Mouse (Mus musculus): ENCODE measurements around the gene Atrnl1.
A peak's percentile ranks its signal among the peaks of the same experiment; 100 is the strongest.

Atrnl1 gene

DNA sequence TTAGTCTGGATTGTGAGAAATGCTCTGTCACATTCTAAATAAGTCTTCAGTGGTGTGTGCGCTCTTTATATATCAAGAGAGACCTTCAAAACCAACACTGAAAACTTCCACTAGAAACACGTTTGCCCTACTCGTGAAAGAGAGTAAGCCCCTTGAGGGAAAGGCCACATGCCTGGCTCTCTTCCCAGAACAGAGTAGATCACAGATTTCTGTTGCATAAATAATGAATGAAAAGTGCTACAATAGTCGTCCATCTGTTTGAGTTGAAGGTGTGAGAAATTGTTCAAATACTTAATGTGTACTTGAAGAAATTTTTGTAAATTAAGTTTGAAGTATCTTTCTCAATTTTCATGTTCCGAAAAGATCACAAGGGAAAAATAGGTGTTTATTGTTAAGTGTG lies 312.2 kb downstream of the Atrnl1 start:
- no peak for DNase-seq (ENCODE audit: low read depth, low spot score)

DNA sequence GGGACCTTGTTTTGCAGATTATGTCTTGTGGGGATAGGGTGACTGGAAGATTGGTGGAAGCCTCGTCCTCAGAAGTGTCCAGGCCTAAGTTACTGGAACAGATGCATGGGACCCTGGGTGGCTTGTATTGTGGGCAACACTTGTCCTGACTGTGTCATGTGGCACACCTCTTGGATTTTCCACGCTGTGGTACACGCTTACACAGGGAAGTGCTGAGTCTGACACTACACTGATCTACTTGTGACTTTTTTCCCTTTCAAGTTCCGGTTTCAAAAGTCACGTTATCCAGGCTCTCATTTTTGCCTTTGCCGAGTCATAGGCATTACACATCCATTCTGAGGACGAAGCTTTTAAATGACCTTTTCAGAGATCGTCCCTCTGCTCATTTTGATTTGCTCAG lies 314.0 kb downstream of the Atrnl1 start:
- no peak for DNase-seq (ENCODE audit: low read depth, low spot score)

DNA sequence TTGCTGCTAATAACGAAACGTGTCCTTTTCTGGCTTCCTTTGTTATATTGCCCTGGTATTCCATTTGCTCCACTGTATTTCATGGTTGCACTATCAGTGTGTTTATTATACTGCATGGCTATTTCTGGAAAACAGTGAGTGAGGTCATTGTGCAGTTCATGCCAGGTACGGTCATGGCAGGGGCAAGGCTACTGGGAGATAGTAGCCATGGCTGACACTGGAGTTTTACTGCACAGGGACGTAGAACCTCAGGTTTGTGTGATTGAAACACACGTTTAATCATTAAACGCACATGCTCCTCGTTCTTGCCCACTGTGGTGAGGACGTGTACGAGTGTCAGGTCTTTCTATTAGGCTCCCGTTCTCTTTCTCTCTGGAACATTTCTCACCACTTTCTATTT lies 314.8 kb downstream of the Atrnl1 start:
- no peak for DNase-seq (ENCODE audit: low read depth, low spot score)

DNA sequence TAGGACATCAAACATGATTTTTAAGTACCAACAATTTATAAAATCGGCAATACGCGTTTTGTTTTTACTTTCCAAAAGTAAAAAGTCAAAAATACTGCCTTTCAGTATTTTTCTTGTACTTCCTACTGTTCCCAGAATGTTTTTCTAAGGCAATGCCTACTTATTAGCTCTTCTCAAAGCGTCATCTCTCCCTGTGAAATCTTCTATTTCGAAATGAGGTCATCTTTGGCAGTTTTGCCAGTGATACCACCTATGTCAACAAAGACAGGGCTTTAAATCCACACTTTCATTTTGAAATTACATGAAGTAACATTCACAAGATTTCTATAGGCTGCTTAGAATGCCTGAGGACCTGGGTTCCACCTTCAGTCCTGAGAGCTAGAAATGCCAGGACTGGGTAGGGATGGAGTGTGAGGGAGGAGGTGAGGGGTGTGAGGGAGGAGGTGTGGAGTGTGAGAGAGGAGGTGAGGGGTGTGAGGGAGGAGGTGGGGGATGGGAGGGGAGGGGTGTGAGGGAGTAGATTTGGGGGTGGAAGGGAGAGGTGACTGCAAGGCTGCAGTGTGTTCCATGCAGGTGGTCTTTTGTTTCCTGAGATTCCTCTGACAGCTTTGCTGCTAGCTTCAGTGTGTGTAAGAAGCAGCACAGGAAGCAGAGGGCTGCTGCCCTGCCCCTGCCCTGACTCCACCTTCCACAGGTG lies 315.5 kb downstream of the Atrnl1 start:
- no peak for DNase-seq (ENCODE audit: low read depth, low spot score)

DNA sequence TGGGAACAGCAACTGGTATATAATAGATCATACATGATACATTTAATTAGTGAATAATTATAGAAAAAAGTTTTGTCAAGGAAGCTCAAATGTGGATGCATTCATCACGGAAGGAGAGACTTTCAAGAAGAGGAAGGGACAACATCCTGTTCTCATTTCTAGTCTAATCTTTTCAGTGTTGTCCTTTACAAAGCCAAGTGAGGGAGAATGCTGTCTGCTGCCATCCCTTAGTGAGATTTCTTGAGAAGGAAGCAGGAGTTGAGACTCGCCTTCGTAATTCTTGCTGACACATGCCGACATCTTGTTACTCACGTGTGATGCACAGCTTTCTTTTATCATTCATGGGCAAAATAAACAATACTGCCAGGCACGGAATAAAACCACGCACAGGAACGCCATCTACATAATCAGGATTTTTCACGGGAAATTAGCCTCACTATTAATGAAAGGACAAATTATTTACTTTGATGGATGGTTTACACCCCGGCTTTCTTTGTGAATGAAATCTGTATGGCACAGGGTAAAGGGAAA lies 316.2 kb downstream of the Atrnl1 start:
- no peak for DNase-seq (ENCODE audit: low read depth, low spot score)

DNA sequence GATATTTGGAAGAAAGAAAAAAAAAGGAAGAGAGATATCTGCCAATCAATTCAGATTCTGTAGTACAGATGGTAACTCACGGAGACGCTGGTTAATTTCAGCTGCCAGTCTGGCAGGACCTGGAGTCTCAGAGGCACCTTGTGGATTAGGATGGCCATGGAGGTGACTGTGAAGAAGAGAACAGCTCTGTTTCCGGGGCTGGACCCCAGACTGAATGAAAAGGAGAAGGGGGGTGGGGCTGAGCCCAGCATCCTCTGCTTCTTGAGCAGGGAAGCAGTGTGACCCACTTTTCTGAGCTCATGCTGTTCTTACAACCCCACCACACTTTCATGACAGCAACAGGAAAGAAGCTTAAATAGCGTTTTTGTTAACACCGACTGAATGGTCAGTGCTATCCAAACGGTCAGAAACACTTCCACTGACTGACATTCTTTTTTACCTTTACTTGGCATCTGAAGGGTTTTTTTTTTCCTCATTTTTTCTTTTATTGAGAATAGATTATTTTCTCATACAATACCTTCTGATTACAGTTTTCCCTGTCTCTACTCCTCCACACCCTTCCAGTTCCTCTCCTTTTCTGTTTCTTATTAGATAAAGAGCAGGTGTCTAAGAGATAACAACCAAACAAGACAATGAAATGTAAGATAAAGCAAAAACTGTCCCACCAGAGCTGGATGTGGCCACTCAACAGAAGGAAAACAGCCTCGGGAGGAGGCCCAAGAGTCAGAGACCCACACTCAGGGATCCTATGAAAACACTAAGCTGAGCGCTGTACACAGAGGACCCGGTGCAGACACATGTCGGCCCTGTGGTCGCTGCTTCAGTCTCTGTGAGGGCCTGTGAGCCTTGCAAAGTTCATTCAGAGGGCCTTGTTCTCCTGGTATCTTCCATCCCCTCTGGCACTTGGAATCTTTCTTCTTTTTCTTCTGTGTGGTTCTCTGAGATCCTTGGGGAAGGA lies 317.0 kb downstream of the Atrnl1 start:
- DNase-seq (ENCODE audit: low read depth, low spot score) = no peak

DNA sequence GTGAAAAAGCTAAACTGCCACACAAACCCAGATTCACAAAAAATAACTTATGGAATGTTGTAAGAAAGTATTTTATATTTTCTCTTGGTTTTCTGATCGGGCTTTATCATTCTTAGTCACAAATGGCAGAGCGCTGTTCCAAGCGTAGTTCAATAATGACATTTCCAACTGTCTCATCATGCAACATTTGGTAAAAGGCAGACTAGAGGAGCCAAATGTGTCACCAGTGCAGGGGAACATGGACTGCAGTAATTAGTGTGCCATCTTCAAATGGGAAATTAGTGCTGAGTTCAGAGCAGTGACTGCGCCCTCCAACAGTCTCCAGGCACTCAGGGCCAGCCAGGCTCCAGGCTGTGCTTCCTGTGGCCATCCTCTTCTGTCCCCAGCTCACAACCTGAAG lies 320.8 kb downstream of the Atrnl1 start:
- no peak for DNase-seq (ENCODE audit: low read depth, low spot score)

DNA sequence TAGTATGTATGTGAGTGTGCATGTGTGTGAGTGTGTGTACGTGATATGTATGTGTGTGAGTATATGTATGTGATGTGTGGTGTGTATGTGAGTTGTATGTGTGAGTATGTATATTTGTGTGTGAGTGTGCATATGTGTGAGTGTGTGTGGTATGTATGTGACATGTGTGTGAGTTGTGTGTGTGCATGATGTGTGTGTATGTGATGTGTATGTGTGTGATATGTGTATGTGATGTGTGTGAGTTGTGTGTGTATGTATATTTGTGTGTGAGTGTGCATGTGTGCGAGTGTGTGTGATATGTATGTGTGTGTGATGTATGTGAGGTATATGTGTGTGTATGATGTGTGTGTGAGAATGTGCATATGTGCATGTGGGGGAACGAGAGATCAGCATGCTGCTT lies 326.0 kb downstream of the Atrnl1 start:
- DNase-seq (ENCODE audit: low read depth, low spot score) = no peak

DNA sequence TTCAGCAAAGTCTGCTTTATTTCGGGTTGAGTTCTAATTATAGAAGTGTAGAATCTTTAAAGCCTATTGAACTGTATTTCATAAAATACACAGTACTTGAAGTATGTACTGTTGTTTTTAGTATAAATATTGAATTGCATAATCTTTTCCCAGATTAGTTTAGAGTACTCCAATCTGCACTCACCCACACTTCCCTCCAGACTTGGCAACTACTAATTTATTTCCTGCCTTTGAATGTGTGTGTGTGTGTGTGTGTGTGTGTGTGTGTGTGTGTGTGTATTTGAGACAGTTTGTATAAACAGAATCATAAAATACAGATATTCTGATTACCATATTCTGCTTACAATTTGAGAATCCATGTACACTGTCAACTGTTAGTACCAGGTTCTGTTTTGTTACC lies 328.3 kb downstream of the Atrnl1 start:
- DNase-seq (ENCODE audit: low read depth, low spot score) = no peak

DNA sequence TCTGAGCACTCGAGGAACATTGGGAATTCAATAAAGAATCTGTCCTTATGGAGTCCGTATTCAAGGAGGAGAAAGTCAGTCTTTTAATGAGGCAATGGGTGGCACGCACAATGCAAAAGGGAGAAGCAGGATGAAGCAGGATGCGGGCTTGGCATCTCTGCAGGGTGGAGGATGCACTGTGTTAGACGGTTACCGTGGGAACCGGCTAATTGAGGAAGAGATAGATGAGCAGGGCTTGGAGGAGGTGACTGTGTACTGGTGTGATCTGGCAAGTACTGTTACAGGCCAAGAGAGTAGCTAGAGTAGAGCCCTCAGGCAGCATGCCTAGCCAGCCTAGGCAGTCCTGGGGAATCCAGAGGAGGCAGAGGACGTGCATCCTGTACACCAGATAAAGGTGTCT lies 330.7 kb downstream of the Atrnl1 start:
- DNase-seq (ENCODE audit: low read depth, low spot score) = peak; percentile 73

DNA sequence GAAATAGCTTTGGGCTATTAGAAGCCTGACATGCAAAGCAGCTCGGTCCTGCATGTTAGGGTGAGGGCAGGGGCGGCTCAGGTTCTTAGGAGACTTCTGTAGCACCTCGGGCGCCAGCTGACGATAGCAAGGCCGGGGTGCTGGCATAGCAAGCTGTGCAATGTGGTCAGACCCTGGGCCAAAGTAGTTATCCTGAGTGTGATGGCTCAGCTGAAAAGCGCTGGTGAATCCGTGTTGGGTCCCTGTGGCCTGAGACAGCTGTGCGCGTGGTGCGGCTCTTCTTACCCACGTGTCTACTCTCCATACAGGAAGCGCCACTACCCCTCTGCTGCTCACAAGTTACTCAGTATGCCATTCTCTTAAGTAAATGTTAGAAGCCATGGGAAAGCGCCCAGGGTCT lies 331.4 kb downstream of the Atrnl1 start:
- DNase-seq (ENCODE audit: low read depth, low spot score) = no peak

DNA sequence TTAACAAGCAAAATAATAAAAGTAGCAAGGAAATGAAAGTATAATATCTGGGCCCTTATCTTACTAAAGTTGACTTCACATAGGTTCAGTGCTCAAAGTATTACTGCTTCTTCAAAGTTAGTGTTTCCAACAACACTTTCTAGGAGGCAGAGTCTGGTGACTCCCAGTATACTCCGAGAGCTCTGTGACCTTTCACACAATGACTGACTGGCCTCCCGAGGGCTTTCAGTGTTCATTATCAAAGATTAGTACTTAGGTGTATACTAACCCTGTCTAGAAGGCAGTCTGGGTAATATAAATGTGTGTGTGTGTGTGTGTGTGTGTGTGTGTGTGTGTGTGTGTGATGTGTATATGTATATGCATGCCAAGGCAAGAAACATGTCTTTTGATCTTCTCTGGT lies 332.5 kb downstream of the Atrnl1 start:
- no peak for DNase-seq (ENCODE audit: low read depth, low spot score)

DNA sequence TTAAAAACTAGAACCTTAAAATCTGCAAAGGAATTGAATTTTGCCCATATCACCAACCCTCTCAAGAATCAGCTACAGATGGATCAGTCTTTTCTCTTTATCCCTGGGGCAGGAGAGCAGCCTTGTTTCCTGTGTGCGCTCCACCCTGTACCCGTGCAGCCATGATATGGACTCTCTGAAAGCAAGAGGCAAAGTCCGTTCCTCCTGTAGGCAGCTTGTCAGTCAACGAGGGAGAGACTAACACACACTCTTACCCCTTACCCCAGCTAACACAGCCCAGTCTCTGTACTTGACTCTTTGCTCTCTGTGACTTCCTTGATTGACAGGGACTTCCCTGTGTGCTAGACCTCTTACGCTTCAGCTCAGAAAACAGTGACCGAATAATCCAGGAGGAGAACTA lies 333.8 kb downstream of the Atrnl1 start:
- DNase-seq (ENCODE audit: low read depth, low spot score) = no peak

DNA sequence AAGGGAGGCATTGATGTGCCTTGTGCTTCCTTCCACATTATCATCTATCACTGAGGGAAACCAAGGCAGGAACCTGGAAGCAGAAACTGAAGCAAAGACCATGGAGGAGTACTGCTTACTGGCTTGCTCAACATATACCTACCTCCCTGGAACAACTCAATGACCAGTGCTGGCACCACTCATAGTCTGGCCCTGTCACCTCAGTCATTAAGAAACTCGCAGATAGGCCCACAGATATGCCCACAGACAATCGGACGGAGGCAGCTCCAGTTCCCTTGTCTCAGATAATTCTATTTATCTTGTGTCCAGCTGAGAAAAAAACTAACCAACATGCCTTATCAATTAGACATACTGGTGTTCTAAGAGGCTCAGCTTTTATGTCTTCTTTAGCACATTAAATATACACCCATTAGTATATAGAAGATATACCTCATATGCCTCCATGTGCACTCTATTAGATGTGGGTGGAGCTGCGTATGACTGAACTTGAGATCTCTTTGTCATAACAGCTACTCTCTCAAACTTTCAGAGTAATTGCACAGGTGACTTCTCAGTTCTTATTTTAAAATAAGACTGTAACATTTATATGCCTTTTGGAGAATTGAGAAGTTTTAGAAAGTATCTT lies 334.9 kb downstream of the Atrnl1 start:
- no peak for DNase-seq (ENCODE audit: low read depth, low spot score)

DNA sequence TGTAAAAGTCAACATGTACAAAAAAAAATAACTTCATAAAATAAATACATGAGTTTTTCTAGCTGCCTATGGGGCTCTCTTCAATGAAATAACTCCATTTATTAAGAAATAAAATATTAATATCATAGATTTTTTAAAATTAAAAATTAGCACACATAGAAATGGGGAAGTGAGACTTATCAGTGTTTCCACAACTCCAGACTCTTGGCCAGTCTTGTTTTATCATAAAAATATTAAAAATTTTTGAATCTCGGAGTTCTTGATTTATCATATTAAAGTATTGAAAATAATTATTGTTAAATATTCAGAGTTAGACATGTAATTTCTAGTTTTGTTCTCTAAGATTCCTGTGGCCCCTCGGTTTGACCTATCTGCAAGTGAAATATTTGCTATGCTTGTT lies 337.7 kb downstream of the Atrnl1 start:
- no peak for DNase-seq (ENCODE audit: low read depth, low spot score)

DNA sequence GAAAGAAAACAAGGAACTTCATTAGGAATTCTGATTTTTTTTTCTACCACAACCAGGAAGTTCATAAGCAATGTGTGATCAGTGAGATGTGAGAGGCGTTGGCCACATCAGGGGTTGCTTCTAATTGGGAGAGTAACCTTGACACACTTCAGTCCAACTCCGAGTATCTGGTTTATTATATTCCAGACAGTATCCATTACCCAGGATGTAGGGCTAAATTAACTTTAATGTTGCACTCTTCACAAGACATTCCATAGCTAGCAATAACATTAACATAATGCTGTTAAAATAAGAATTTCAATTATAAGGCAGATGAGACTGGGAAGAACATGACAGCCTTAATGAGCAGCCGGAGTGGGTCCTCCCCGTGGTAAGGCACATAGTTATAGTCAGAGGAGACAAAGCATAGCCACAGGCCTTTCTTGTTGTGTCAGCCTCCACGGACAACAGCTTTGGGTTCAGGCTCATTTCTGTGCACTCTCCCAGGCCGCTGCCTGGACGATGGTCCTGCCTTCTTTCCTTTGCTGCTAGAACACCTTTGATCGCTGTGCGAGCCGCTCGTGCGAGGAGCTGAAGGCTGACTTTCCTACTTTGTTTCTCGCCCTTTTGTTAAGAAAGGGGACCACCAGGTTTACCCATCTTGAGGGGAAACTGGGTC lies 338.6 kb downstream of the Atrnl1 start:
- DNase-seq (ENCODE audit: low read depth, low spot score) = no peak

DNA sequence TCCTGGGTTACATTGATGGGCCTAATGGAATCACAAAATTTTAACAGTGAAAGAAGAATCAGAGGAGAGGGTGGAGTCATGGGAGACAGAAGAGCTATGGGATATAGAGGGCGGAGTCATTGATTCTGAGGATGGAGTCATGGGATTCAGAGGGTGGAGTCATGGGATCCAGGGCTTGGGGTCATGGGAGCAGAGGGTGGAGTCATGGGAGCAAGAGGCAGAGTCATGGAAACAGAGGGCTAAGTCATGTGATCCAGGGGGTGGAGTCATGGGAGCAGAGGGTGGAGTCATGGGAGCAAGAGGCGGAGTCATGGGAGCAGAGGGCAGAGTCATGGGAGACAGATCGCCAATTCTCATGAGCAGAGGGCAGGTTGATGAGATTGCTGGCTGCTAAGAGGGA lies 343.3 kb downstream of the Atrnl1 start:
- no peak for DNase-seq (ENCODE audit: low read depth, low spot score)

DNA sequence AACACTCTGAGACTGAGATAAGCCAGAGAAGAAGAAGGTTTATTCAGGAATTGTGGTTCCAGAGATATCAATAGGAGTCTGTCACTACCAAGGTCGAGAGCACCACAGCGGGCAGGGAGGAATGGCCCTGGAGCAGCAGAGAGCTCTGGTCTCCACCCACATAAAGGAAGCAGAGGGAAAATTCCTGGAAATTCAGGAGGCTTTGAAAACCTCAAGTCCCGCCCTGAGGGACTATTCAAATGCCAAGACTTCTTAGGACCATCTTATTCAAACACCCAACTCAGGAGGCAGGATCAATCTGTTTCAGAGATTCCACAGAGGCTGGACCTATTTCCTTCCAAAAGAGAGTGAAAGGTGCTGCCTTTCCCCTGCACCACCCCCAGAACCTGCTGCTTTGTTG lies 345.6 kb downstream of the Atrnl1 start:
- no peak for DNase-seq (ENCODE audit: low read depth, low spot score)

DNA sequence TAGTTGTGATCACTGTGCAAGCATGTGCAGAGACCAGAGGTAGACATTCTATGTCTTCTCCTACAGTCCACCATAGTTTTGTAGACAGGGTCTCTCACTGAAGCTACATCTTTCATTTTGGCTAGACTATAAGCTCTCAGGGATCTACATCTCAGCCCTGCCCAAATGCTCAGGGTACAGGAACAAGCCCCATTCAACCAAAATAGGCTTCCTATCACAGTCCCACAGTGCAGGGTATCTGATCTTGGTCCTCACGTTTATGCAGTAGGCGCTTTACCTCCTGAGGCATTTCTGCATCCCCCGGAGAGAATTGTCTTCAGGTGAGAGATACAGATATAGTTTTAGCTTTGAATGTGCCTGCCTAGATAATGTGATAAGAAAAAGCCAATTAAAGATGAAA lies 346.5 kb downstream of the Atrnl1 start:
- DNase-seq (ENCODE audit: low read depth, low spot score) = no peak

DNA sequence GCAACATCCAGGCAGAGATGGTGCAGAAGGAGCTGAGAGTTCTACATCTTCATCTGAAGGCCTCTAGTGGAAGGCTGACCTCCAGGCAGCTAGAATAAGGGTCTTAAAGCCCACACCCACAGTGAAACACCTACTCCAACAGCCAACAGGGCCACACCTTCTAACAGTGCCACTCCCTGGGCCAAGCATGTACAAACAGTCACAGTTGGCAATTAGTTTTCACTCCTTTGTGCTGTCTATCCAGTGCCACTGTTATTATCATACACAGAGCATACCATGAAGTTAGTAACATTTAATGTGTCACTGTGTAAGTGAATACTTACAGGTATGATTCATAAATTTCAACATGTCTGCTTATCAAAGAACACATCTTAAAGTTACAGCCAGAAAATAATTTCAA lies 347.3 kb downstream of the Atrnl1 start:
- DNase-seq (ENCODE audit: low read depth, low spot score) = no peak

DNA sequence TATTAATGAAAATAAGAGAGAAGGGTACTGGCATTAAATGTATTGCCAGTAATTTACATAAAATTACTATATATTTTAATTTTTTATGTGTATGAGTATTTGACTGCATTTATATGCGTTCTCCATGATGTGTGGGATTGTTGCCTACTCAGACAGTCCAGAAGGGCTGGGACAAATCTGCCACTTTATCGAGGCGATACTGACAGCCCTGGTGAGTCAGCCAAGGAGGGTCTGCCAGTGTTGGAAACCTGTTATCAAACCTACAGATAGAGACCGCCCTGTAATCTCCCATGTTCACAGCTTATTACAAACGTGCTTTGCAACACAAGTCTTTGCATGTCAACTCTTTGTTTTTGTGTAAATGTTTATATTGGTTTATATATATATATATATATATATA lies 347.9 kb downstream of the Atrnl1 start:
- DNase-seq (ENCODE audit: low read depth, low spot score) = no peak

DNA sequence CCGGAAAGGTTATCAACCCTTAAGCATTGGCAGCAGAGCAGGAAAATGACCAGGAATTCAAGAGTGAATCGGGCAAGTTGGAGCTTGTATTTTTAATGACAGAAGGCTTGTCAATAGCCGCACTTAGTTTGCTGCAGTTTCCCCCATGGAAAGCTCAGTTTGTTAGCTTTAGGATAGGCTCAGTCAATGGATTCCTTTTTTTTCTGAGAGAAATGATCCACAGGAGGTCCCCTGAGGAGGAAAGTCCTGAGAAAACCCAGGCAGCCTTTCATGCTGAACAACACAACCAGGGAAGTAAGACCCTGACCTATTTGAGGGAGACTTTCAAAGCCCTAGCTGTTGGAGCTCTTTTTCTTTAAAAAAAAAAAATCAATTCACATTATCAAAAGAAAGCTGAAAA lies 350.5 kb downstream of the Atrnl1 start:
- no peak for DNase-seq (ENCODE audit: low read depth, low spot score)

All from telencephalon, adult 2 months (tissue).